Mouse (Mus musculus): Measurements from ENCODE around the gene Tbc1d22a. TPM values are rescaled to one million over a fixed set of nuclear protein-coding genes. Genes with fewer than 3 reads are reported as not detected.

Tbc1d22a gene
- polyA plus RNA-seq, 1 experiment: 34.7 TPM

DNA sequence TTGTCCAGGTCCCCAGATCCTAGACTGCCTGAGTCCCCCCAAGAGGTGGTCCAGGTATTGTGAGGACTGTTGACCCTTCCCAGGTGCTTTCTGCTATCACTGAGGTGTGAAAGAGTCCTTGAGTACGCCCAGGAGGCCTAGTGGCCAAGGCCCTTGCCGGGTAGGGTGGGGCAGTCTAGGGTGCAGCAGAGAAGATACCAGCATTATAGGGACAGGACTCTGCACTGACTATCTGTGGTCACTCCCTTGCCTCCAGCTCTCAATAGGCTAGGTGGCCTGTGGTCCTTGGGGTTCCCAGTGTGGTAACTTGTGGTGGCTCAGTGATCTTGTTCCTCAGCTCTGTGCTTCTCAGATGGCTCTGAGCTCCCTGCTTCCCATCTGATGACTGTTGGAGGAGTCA lies 235.5 kb downstream of the Tbc1d22a start:
- DNase-seq: no peak
- Histone ChIP-seq H3K4me1 (ENCODE audit: control insufficient read depth, insufficient read depth, low read length) (no peaks in the 10 kb centered on the region), H3K4me3 (replicated peaks; ENCODE audit: extremely low read depth, low read depth, low read length) (no peak overlapping the region)
- no peak for TF ChIP-seq POLR2A (IDR thresholded peaks at IDR 0.05; ENCODE audit: borderline replicate concordance, extremely low read depth, low read depth, low read length)
- no peak for TF ChIP-seq CTCF (IDR thresholded peaks at IDR 0.05; ENCODE audit: insufficient read depth, low read length)
- WGBS: 88% methylated on average over 2 of the region's 2 CpGs

DNA sequence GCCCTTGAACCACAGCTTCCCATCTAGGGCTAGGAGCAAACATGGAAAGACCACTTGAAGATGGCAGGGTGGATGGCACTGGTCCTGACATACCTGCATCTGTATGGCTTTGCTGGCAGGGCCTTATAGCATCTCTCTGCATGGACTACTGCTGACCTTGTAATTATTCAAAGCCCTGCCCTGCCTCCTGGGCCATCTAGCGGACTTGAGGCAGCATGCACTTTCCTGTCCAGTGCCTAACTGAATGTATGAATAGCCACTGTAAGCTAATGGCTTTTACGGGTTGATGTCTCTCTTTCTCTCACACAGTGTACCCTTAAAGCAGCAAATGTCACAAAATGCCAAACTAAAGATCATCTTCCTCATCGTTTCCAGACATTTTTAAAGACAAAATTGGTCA lies 245.2 kb downstream of the Tbc1d22a start:
- no peak overlapping the region for H3K4me3 ChIP-seq (replicated peaks; ENCODE audit: extremely low read depth, low read depth, low read length)
- TF ChIP-seq POLR2A (IDR thresholded peaks at IDR 0.05; ENCODE audit: borderline replicate concordance, extremely low read depth, low read depth, low read length) (no peak), CTCF (IDR thresholded peaks at IDR 0.05; ENCODE audit: insufficient read depth, low read length) (no peak)
- no peak for DNase-seq
- H3K4me1 ChIP-seq (ENCODE audit: control insufficient read depth, insufficient read depth, low read length): no peaks in the 10 kb centered on the region
- 84% methylated on average over 3 of the region's 3 CpGs for WGBS

DNA sequence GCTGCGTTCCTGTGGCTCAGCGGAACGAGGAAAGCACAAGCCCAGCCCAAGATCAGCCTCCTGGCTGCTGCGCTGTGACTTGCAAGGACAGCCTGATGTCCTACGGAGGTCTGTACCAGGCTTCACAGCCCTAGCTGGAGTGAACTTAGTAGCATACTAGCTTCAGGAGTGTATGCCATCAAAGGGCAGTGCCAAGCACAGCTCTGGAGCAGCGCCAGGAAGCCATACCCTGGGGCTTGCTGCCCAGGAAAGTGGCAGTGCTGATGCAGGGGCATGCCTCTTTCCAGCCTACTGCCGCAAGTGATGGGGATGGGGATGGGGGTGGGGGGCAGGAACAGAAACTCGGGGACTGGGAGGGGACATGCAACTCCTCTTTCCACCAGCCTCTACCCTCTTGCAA lies 248.4 kb downstream of the Tbc1d22a start:
- no peak for DNase-seq
- TF ChIP-seq POLR2A (IDR thresholded peaks at IDR 0.05; ENCODE audit: borderline replicate concordance, extremely low read depth, low read depth, low read length) (no peak), CTCF (IDR thresholded peaks at IDR 0.05; ENCODE audit: insufficient read depth, low read length) (no peak)
- H3K4me3 ChIP-seq (replicated peaks; ENCODE audit: extremely low read depth, low read depth, low read length): no peak overlapping the region
- H3K4me1 ChIP-seq (ENCODE audit: control insufficient read depth, insufficient read depth, low read length): no peaks in the 10 kb centered on the region
- 81% methylated on average over 8 of the region's 8 CpGs for WGBS

DNA sequence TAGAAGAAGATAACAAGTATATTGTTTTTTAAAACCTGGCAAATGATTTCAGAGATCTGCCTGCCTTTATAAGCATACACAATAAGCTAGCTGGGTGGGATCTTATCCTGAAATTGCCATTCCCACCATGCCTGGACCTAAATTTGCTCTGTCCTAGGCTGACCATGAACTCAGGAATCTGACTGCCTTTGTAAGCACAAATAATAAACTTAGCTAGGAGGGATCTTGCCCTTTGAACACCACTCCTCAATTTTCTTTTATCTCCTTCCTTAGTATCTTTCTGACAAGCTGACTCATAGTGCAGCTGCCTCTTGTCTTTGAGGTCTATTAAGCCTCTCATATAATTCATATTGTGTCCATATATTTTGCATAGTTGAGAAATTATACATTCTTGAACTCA lies 253.8 kb downstream of the Tbc1d22a start:
- H3K4me1 ChIP-seq (ENCODE audit: control insufficient read depth, insufficient read depth, low read length): no peaks in the 10 kb centered on the region
- no peak for TF ChIP-seq POLR2A (IDR thresholded peaks at IDR 0.05; ENCODE audit: borderline replicate concordance, extremely low read depth, low read depth, low read length)
- no peak for TF ChIP-seq CTCF (IDR thresholded peaks at IDR 0.05; ENCODE audit: insufficient read depth, low read length)
- no peak overlapping the region for H3K4me3 ChIP-seq (replicated peaks; ENCODE audit: extremely low read depth, low read depth, low read length)
- DNase-seq: no peak

DNA sequence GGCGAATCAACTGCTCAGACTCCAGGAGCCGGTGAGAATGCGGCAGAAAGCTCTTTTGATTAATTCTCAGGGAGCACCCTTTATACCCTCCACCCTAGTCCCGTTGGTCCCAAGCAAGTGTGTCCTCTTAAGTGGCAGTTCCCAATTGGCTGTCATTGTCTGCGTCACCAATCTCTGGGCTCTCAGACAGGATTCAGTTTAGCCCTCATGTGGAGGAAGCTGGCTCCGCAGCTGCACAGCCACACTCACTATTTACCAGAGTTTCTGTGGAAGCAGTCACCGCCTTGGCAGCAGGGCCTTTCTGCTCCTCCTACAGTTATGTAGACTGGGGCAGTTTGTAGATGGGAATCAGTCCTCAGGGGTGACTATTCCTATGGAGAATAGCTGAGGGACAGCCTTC lies 256.9 kb downstream of the Tbc1d22a start:
- WGBS: 80% methylated on average over 7 of the region's 7 CpGs
- DNase-seq: no peak
- H3K4me1 ChIP-seq (ENCODE audit: control insufficient read depth, insufficient read depth, low read length): no peaks in the 10 kb centered on the region
- TF ChIP-seq CTCF (IDR thresholded peaks at IDR 0.05; ENCODE audit: insufficient read depth, low read length) (no peak), POLR2A (IDR thresholded peaks at IDR 0.05; ENCODE audit: borderline replicate concordance, extremely low read depth, low read depth, low read length) (no peak)
- no peak overlapping the region for H3K4me3 ChIP-seq (replicated peaks; ENCODE audit: extremely low read depth, low read depth, low read length)

DNA sequence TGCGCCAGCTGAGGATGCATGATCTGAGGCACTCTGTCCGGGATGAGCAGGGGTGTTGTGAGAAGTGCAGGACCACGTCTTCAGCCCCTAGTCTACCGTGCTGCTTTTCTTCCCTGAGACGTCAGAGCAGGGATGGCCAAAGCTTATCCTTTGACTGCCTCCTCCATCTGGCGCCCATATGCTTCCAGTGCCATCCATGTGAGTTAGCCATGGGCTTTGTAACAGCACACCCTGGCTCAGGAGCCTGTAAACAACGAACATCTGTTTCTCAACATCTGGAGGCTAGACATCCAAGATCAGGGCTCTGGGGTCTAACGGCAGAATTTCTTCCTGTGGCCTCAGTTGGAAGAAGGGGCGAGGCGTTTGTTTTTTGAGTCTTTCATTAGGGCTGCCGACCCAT lies 259.2 kb downstream of the Tbc1d22a start:
- Histone ChIP-seq H3K4me3 (replicated peaks; ENCODE audit: extremely low read depth, low read depth, low read length) (no peak overlapping the region), H3K4me1 (ENCODE audit: control insufficient read depth, insufficient read depth, low read length) (no peaks in the 10 kb centered on the region)
- WGBS: 62% methylated on average over 11 of the region's 11 CpGs
- TF ChIP-seq POLR2A (IDR thresholded peaks at IDR 0.05; ENCODE audit: borderline replicate concordance, extremely low read depth, low read depth, low read length) (no peak), CTCF (IDR thresholded peaks at IDR 0.05; ENCODE audit: insufficient read depth, low read length) (no peak)
- DNase-seq: no peak

DNA sequence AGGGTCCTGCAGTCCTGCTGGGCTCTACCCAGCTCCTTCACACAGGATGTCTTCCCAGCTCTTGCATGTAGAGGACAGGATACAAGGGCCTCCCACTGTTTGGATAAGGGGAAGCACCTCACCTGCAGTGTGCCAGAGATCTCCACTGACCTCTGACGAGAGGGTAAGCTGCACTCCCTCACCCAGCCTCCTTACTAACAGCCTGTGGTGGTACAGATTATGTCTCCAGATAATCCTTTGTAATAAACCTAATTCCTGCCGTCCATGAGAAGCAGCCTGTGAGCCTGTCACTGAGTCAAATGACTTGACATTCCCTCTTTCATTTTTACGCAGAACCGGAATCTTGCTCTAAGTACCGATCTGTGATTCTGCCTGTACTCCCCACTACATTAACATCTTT lies 260.7 kb downstream of the Tbc1d22a start:
- TF ChIP-seq POLR2A (IDR thresholded peaks at IDR 0.05; ENCODE audit: borderline replicate concordance, extremely low read depth, low read depth, low read length): no peak
- TF ChIP-seq CTCF (IDR thresholded peaks at IDR 0.05; ENCODE audit: insufficient read depth, low read length): no peak
- no peak for DNase-seq
- Histone ChIP-seq H3K4me3 (replicated peaks; ENCODE audit: extremely low read depth, low read depth, low read length) (no peak overlapping the region), H3K4me1 (ENCODE audit: control insufficient read depth, insufficient read depth, low read length) (no peaks in the 10 kb centered on the region)
- WGBS: 78% methylated on average over 5 of the region's 5 CpGs

DNA sequence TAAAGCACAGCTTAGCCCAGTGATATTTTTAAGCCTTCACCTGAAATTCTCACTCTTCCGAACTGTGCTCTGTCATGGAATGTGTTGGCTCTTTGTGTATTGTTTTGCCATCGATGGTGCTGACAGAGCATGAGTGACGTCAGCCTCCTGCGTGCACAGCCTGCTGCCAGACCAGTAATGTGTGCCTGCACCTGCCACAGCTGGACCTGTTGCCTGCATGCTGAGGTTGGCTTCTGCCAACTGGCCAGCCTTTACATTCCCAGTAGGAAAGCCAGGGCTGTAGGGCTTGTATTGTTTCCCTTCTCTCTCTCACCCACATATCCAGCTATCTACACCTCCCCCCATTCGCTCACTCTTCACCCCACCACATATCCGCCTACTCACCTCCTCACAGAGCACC lies 262.2 kb downstream of the Tbc1d22a start:
- Histone ChIP-seq H3K4me3 (replicated peaks; ENCODE audit: extremely low read depth, low read depth, low read length) (no peak overlapping the region), H3K4me1 (ENCODE audit: control insufficient read depth, insufficient read depth, low read length) (no peaks in the 10 kb centered on the region)
- WGBS: 72% methylated on average over 6 of the region's 6 CpGs
- DNase-seq: no peak
- TF ChIP-seq CTCF (IDR thresholded peaks at IDR 0.05; ENCODE audit: insufficient read depth, low read length) (no peak), POLR2A (IDR thresholded peaks at IDR 0.05; ENCODE audit: borderline replicate concordance, extremely low read depth, low read depth, low read length) (no peak)

DNA sequence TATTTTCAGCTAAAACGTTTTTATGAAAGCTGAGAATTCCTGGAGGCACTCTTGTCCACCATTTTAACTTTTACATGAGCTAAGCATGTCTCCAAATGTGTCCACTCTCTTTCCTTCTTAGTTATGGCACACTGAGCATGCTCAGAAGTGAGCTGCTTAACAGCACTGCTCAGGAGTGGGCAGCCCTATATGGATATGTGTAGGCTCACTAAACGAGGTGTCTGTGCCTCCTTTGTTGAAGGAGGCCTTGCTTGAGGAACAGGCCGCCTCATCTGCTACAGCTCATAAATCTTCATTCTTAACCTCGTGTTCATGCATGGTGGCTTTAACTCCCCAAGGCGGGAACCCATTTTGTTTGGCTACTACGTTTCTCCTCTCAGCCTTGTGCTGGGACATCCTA lies 262.8 kb downstream of the Tbc1d22a start:
- 65% methylated on average over 6 of the region's 6 CpGs for WGBS
- TF ChIP-seq CTCF (IDR thresholded peaks at IDR 0.05; ENCODE audit: insufficient read depth, low read length): no peak
- no peak for TF ChIP-seq POLR2A (IDR thresholded peaks at IDR 0.05; ENCODE audit: borderline replicate concordance, extremely low read depth, low read depth, low read length)
- no peak for DNase-seq
- Histone ChIP-seq H3K4me3 (replicated peaks; ENCODE audit: extremely low read depth, low read depth, low read length) (no peak overlapping the region), H3K4me1 (ENCODE audit: control insufficient read depth, insufficient read depth, low read length) (no peaks in the 10 kb centered on the region)

DNA sequence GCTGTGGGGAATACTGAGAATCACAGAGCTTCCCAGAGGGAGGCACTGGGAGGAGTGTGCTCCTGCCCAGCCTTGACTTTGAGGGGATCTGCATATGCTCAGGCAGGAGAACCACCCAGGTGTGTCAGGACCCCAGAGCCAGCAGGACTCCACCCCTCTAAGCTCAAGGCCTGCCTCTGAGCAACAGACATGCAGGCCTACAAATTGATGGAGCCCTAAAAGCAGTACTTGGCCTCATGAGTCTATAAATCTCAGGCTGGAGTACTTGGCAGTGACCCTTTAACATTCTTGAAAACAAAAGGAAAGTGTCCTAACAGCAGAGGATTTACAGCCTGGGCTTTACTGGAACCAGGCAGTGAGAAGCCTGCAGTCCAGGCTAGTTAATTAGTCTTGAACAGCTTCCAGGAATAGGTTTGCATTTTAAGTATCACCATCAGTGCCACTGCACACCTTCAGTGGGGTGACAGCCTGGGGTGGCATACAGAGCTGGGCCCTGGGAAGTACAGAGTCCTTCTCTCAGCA lies 263.3 kb downstream of the Tbc1d22a start:
- no peak overlapping the region for H3K4me3 ChIP-seq (replicated peaks; ENCODE audit: extremely low read depth, low read depth, low read length)
- no peak for DNase-seq
- no peaks in the 10 kb centered on the region for H3K4me1 ChIP-seq (ENCODE audit: control insufficient read depth, insufficient read depth, low read length)
- TF ChIP-seq CTCF (IDR thresholded peaks at IDR 0.05; ENCODE audit: insufficient read depth, low read length) (no peak), POLR2A (IDR thresholded peaks at IDR 0.05; ENCODE audit: borderline replicate concordance, extremely low read depth, low read depth, low read length) (no peak)
